Mouse (Mus musculus) embryo, embryonic 10.5 days (tissue): ENCODE data around the gene Hmgb1.

Source experiments
- DNase-seq: peaks from one replicate; pipeline ENCODE4 v3.0.0-alpha.2; 2015; ENCODE audit warnings: low spot score

Gene Hmgb1

DNA sequence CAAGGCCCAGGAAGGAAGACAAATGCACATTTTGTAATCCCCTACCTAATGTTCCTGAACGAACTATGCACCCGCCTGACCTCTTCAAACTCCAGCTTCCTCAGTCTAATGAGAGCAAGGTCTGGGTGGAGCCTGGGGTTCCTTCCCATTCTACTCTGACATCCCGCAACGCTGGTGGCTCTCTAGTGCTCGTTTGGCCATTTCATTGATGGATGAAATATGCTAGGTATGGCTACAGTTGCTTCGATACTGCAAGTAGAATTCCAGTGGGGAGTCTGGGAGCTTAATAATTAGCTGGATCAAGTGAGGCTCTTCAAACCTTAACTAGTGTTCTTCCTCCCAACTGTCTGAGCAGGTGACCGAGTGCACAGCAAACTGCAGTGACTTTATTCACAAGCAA, 163.2 kb downstream of the Hmgb1 start:
- DNase-seq: no peak

DNA sequence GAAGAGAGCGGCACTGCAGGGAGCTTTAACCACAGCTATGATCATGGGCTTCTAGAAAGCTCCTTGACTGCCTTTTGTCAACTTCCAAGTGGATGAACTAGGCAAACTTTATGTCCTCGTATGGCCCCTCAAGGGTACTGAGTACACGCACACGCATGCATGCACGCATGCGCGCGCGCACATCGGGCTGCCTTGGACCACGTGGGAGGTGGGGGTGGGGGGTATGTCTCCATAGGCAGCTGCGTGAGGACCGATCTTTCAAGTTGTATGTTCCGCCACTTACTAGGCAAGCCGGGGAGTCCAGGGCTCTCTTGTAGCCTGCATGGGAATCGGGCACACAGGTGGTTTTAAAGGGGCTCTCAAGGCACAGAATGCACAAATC, 163.6 kb downstream of the Hmgb1 start:
- no peak for DNase-seq

DNA sequence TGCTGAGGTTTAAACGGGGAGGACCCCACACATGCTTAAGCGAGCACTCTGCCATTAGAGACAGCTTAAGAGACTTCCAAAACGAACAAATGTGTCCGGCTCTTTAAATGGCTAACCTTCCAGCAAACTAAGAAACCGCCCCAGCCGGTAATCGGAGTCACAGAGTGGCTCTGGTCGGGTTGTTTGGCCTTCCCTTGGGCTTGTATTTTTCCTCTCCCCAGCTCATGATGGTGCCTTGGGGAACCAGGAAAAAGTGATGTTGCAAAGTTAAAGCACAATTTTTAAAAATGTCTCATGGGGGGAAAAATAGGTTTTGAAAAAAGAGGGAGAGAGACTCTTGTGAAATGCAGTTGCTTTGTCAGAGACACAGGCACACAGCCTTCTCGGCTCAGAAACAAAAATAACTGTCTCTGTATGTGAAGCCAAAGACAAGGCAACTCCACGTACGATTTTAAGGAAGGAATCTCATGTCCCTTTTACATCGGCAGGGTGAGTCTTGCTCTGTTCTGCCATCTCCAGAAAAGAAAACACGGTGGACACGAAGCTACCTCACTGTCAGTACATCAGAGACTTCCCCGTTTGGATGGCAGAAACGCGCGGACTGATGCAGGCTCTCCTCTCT, 164.1 kb downstream of the Hmgb1 start:
- DNase-seq: no peak

DNA sequence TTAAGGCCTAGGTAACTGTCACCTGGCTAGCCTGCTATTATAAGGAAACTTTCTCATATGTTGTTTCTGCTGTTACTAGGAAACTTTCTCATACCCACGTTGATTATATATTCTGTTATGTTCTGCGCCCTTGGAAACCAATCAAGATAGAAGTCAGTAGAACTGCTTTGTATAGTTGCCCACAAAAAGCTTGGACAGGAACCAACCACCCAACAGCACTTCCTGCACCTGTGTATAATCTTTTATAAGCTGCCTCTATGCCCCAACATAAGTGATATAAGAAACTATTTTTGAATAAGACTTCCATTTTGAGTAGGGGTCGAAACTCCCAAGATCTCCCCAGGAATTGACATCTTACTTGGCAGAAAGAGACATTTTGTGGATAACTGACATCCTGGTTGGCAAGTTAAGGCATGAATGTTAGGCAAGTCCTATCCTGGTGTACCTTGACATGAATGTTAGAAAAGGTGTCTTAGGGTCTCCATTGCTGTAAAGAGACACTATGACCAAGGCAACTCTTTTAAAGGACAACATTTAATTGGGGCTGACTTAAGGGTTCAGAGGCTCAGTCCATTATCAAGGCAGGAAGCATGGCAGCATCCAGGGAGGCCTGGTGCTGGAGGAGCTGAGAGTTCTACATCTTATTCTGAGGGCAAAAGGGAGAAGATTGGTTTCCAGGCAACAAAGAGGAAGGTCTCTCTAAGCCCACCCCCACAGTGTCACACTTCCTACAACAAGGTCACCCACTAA, 166.4 kb downstream of the Hmgb1 start:
- no peak for DNase-seq

DNA sequence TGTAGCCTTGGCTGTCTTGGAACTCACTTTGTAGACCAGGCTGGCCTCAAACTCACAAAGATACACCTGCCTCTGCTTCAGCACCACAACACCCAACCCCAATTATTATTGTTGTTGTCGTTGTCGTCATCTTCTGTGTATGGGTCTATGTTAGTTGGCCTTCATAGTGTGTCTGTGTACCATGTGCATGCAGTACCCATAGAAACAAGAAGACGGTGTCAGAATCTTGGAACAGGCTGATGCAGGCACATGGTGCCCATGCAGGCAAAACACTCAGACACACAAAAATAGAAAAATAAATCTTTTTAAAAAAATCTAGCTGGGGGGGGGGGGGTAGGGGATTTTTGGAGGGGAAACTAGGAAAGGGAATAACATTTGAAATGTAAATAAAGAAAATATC, 167.1 kb downstream of the Hmgb1 start:
- DNase-seq: no peak

DNA sequence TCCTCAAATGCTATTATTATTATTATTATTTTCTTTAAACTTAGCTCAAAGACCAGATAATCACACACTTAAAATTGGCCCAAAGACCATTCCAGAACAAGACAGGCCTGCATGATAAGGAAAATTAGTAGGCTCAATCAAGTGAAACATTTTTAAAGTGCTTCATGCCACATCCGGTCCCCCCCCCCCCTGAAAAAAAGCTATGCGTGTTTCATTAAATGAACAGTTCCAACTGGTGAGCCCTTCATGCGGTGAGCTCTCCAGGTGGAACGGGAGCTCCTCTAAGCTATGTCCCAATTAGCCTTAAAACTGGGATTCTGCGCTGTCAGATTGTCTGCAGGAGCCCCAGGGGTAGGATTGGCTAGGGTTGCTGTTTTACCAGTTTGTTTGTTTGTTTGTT, 168.0 kb downstream of the Hmgb1 start:
- DNase-seq: no peak

DNA sequence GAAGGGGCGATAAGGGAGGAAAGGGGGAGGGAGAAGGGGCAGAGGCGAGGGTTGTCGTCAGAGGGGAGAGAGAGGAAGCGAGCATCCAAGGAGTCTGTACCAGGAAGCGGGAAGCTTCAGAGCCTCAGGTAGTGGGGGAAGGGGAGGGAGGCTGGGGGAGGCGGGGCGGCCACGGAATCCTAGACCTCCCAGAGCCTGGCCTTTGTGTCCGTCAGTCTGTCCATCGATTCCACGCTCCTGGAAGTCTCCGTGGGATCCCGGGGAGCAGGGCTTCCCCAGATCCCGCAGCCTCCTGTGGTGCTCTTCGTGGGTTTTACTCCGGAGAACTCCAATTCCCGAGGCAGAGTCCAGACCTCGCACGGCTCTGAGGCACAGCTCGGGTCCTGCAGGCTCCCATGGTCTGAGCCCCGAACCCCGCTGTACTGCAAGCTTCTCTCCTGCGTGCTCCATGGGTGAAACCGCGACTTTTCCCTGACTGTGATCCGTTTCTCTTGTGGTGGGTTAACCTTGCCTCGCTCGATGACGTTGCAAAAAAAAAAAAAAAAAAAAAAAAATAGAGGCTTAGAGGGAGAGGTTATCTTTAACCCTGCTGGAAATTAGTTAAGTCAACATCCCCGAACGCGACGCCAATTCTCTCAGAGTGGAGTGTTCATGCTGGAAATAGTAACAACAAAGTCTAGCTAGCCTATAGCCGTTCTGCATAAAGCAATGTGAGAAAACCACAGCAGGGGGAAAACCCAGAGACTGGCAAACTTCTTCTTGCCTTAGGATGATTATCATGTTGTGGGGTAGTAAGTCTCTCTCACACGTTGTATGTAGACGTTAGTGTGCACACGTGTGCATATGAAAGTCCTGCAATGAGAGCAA, 168.7 kb downstream of the Hmgb1 start:
- DNase-seq: peak; percentile 63

DNA sequence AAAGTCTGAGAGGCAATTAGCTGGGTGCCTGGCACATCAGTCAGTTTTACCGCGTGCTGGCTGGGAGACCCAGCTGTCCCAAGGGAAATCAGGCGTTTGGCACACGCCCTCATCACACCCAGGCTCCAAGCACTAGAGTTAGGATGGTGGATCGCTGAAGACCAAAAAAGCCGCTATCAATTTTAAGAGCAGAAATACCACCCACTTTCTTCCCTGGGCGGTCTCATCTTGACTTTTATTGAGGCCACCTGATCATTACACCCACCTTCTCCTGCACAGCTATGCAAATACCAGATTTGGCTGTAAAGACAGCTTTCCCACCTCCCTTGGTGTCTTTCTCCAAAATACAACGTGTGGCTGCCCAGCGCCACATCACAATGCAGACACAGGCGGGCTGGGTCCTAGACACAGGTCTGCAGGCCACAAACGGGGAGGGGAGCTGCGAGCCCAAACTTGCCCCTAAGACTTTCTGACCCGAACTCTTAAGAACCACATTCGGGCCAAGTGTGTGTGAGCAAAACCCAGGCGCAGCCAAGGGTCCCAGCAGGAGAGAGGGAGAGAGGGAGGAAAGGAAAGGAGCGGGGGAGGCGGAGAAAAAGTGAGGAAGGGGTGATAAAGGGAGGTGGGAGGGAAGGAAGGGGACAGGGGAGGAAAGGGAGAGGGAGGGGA, 169.6 kb downstream of the Hmgb1 start:
- DNase-seq: no peak

DNA sequence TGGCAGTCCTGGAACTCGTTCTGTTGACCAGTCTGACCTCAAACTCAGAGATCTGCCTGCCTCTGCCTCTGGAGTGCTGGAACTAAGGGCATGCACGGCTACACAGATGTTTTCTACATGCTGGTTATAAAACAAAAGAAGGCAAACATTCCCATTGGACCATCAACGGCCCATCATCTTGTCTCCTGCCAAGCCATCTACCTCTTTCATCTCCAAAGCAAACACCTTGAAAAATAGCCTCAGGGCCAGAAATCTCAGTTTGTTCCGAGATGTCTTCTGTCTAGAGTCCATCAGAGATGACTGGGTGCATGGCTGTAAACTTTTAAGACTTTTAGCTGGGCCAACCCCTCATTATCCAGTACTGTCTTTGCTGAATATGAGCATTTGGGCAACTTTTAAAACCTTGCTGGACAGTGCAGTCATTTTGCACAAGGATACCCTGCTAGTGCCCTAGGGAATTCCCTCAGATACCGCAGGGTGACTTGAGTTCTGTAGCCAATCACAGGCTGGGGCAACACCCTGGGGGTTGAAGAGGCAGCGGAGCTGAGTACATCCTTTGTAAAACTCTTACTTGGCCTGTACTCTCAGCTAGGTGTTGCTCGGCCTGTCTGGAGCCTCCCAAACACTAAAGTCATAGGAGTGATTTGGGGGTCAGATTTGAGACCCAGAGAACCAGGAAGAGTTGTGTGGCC, 170.3 kb downstream of the Hmgb1 start:
- DNase-seq: no peak

DNA sequence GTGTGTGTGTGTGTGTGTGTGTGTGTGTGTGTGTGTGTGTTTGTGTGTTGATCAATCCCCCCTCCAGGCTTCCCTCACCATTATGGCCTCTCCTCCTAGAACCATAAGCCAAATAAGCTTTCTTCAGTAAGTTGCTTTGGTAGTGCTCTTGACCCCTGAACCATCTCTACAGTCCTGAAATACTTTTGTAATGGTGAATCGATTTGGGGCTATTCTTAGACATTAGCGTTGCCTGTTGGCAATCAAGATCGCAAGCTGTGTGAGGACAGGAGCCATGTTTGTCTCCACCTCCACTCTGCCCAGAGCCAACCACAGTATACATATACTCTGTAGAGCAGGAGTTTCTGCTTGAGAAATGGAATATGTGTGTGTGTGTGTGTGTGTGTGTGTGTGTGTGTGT, 175.2 kb downstream of the Hmgb1 start:
- no peak for DNase-seq

DNA sequence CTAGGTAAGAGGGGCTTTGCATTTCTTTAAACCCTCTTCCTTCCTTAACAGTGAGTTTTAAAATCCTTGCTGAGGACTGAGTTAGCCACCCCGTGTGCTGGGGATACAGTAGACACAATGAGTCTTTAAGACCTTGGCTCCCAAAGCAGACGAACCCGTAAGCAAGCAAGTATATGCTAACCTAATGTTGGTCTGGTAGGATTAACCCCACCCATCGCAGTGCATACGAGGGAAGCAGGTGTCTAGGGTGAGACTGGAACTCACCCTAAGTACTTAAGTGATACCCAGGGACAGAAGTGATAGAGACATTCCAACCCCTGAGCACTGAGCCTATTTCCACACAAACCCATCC, 177.0 kb downstream of the Hmgb1 start:
- no peak for DNase-seq

DNA sequence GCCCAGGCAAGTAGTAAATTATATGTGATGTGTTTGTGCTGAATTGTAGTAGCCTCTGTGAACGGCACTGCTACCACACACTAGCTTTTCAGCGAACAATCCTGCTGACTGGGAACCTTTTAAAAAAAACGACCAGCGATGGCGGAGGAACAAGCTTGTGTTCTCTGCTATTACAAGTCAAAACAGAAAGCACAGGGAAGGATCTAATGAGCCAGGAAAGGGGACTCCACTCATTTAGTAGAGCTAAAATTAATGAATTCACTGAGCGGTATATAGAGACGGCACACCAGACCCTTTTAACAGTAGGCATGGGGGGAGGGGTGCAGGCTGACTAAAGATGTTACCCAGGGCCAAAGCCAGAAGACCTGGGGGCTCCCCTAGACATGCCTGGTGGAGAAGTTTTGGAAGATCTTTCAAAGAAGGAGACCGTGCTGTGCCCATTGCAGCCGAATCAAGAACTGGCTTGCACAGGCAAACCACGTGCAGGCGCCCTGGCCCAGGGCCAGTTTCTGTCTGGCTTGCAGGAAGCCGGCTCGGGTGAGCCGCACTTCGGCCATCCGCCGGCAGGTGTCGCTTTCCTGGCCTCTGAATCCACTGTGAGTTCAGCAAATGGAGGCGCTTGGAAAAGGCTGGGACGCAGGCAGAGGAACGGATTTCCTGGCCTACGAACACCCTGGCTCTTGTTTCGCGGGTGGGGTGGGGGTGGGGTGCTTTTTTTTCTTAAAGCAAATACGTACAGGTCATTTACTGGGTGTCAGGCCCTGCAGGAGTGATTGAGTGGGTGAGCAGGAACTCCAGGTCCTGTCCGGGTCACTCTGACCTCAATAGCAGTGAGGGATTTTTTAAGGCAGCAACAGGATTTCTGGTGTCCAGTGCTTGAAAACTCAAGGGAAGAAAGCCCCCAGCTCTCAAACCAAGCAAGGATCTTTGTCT, 177.7 kb downstream of the Hmgb1 start:
- DNase-seq: peak; percentile 97

DNA sequence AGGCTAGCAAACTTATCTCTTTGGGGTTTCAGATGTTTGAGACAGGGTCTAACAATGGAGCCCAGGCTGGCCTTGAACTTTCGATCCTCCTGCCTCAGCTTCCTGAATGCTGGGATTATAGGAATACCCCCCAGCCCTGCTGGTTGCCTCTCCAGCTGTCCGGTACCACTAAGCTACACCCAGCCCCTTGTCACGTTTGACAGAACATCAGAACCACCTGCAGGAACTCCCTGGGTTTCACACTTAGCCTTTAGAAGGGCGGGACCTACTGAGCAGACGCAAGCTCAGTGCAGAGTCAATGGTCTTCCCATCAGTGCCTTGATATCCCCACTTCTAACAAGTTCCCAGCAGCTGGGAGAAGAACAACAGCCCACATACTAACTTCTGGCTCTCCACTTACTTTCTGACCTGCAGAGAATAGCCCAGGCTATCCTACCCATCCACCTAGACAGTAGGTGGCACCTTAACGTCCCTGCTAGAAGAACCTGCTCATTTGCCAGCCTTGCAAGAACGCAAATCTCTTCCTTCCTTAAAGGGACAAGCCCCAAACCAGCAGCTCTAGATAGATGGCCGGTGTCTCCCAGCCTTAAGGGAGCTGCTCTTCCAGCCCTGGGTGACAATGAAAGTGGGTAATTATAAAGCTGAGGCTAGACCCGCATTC, 178.5 kb downstream of the Hmgb1 start:
- DNase-seq: no peak

DNA sequence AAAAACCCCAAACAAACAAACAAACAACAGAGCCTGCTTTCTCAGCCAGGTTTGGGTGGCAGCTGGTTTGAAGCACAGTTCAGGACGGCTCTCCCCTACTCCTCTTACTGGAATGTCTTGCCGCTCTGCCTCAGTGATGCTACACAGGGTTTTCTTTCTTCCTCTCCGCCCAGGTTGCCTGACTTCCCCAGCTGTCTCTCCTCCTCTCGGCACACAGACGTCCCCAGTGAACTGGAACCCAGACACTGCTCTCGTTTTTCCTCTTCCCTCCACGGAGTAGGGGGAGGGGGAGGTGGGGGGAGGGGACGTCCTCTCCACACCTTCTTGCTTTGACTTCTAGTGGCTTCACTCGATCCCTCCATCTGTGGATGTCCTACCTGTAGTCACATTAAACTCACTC, 179.2 kb downstream of the Hmgb1 start:
- DNase-seq: no peak

DNA sequence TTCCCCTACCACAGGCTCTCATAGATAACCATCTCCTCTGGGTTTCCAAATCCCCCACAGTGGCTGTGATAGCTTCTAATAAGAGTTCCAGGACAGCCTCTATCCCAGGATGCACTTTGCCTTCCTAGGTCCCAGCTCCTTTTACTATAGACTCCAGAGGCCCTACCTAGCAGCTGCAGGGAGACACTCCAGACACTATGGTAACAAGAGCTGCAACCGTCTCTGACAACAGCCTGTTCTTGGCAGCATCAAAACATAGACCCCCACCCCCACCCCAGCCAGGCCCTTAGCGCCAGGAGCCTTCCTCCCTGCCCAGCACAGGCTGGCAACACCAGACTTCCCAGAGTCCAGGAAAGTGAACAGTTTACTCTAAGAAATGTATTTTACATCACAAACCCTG, 181.2 kb downstream of the Hmgb1 start:
- no peak for DNase-seq

DNA sequence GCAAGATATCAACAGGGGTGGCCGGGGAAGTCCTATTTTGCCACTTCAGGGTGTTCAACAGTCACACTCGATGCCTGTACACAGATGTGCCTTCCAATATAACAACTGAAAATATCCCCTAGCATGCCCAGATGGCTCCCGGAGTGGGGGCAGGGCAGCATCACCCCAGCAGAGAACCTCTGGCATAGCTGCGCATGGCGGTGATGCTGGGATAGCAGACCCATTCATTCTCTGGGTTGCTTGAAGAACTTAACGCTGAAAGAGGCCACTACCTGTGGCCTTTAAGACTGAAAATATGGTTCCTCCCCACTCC, 181.5 kb downstream of the Hmgb1 start:
- no peak for DNase-seq

DNA sequence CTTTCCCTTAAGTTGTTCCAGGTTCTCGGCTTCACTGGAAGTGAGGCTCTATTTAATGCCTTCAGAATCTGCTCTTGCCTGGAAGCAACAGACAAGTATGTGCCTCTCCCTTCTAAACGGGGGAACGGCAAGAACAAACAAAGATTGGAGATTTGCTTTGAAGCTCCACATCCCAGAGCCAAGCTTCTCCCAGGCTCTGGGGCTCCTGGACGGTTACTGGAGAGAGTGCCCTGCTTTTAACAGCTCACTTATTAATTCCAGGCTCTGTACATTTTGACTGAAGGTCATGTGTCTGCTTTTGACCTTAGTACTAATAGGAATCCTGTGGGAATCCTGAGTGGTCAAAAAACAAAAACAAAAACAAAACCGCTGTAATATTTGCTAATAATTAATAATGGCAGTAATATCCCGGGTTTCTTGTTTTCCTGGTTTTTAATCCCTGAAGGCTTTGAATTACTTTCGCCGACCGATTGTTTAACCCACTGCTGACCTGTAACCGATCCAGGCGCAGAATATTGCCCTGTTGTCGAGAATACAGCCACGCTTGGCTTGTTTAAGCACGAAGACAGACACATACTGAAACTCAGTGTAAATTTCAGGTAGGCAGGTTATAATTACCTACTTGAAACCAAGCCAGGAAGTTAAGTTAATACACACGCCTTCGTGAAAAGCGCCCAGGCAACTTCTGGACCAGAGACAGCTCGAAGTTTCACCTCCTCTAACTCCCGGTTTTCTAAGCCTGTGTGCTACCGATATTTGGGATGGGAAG, 182.1 kb downstream of the Hmgb1 start:
- DNase-seq: no peak

DNA sequence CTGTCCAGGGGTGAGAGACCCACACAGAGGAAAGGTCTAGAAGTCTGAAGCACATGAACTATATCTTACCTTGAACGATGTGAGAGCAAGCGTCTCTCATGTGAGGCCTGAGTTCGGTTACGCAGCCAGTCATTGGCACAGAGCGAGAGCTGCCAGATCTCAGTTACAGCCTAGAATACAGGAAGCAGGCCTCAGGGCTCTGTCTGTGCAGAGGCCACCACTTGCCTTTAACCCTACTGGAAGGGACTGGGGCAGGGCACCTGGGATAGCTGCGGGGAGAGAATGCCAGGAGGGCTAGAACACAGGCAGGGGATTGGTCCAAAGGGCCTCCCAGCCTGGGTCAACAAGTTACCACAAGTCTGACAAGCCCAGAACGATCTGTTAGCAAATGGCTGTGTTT, 184.5 kb downstream of the Hmgb1 start:
- no peak for DNase-seq

DNA sequence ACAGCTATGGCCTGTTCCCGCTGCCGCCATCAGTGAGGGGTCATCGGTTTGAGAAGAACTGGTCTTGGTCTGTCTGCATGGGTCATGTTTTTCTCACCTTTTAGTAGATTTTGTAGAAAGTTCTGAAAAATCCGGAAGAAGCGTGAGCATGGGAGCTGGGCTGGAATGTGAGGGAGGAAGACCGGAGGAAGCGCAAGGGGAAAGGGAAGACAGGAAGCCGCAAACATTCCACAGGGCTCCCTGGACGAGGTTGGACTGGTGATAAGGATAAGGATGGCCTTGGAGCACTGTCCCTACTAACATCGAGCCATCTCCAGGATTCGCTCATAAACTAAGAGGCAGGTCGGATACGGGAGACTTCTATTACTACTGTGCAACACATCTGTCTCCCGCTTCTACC, 185.8 kb downstream of the Hmgb1 start:
- no peak for DNase-seq

DNA sequence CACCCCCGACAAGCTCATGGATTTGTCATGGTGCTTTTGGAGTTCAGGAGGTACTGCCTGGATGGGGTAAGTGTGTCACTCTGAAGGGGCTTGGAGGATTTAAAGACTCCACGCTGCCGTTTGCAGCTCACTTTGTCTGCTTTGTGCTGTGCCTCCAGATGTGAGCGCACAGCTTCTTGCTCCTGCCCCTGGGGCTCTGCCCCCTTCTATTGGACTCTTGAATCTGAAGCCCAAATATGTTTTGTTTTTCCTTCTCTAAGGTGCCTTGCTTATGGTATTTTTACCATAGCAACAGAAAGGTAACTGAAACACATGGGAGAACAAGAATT, 187.6 kb downstream of the Hmgb1 start:
- no peak for DNase-seq
